In the genomic region with DNA sequence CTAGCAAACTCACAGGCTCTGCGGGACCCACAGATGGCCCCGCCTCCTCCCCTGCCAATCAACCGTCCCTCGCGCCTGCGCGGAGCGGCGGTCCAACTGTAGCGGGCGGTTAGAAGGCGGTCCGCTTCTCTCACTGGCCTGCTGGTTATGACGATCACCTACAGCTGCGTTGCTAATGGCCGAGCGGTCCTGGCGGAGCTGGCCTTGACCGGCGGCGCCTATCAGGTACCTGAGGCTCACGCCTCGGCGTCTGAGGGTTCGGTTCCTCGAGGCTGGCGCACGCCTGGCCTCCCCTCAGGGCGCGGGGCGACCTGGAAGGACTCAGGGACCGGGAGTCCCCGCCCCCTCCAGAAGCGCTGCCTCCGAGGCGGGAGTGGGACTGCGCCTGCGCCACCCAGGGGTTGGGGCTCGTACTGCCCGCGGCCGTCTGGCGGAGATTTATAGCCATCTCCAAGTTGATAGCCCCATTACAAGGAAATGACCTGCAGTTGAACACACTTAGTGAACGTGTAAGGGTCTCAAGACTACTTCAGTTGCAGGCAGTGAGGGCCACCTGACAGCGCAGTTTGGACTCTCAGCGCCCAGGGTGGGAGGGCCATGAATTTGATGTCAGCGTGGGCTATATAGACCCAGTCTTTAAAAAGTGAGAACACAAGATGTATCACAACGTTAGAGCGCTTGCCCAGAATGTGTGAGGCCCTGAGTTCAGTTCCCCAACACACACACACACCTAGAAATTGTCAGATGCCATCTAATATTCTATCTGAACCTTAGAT, we compare ENCODE assay signal across 8 mouse cellular contexts. TPM values are rescaled to one million over a fixed set of nuclear protein-coding genes. Genes with fewer than 3 reads are reported as not detected.
A peak's percentile ranks its signal among the peaks of the same experiment; 100 is the strongest.
DNase-seq lines count a peak whose midpoint lies in the region; ATAC-seq and TF ChIP-seq lines count a peak whose summit lies in the region.

A gene (plus strand): TSS at position 74 of the 776 bp plus-strand sequence.

- ATAC-seq in hindbrain, embryonic 16.5 days, result peak; percentile 100

- H3K4me1 ChIP-seq in cortical plate, adult 2 months (ENCODE audit: control insufficient read depth, insufficient read depth, low read length), result no peaks in the 10 kb centered on the region
- H3K4me1 ChIP-seq in hindbrain, embryonic 16.5 days (ENCODE audit: control insufficient read depth, insufficient read depth, low read depth, low read length), result no peaks in the 10 kb centered on the region

- peak within 1 kb of the TSS; percentile 76 for H3K4me2 ChIP-seq in hindbrain, embryonic 16.5 days (ENCODE audit: low read length)

- peak; percentile 60; the same call in 1 of the 2 replicates for TF ChIP-seq POLR2A in cortical plate, adult 2 months (IDR thresholded peaks at IDR 0.05; ENCODE audit: extremely low read depth, insufficient read depth, low read length)

- peak; percentile 92 to 93 for DNase-seq in adrenal gland, adult 18-20 months (ENCODE audit: low spot score in 2 of 2)
- peak; percentile 85 to 90 for DNase-seq in gastrocnemius, adult 8-10 months (ENCODE audit: low spot score in 2 of 2)
- peak; percentile 92 to 95 for DNase-seq in layer of hippocampus, postnatal 36 days
- peak; percentile 97 for DNase-seq in lung, postnatal 14 days
- peak; percentile 86 for DNase-seq in retina, adult 2 months (ENCODE audit: low read depth, low spot score)
- peak; percentile 95 for DNase-seq in thymus, postnatal 14 days

- no peaks in the 10 kb centered on the region for H3K36me3 ChIP-seq in hindbrain, embryonic 16.5 days (ENCODE audit: control insufficient read depth, insufficient read depth, low read length)

- 5% methylated on average over 43 of the region's 49 CpGs for WGBS in hindbrain, embryonic 16.5 days

- TF ChIP-seq CTCF in cortical plate, adult 2 months (IDR thresholded peaks at IDR 0.05; ENCODE audit: extremely low read depth, insufficient read depth, low read length), result no peak

- H3K4me3 ChIP-seq in cortical plate, adult 2 months (ENCODE audit: insufficient read depth, low read length), result peak within 1 kb of the TSS; percentile 57
- H3K4me3 ChIP-seq in hindbrain, embryonic 16.5 days (ENCODE audit: low read length), result peak within 1 kb of the TSS; percentile 79

- no peaks in the 10 kb centered on the region for H3K9me3 ChIP-seq in hindbrain, embryonic 16.5 days (ENCODE audit: control insufficient read depth, low read length)

- H3K9ac ChIP-seq in hindbrain, embryonic 16.5 days (ENCODE audit: low read depth, low read length), result peak within 1 kb of the TSS; percentile 83

- no peaks in the 10 kb centered on the region for H3K27me3 ChIP-seq in hindbrain, embryonic 16.5 days (replicated peaks; ENCODE audit: control insufficient read depth, insufficient read depth, low read length)

- H3K27ac ChIP-seq in cortical plate, adult 2 months (ENCODE audit: insufficient read depth, low read length), result peak within 1 kb of the TSS; percentile 53
- peak within 1 kb of the TSS; percentile 84 for H3K27ac ChIP-seq in hindbrain, embryonic 16.5 days (ENCODE audit: low read depth, low read length)

RNA-seq across cellular contexts. Expression of the gene that starts here (rescaled TPM):
- under 1 TPM; 0.48 to 0.63 TPM for total RNA-seq in adrenal gland, adult 18-20 months (2021)
- 0.75 and 1.4 TPM in 2 replicates for polyA plus RNA-seq in cortical plate, adult 2 months (2012; rRNA removed)
- total RNA-seq in gastrocnemius, adult 8-10 months (2022), result not detected
- polyA plus RNA-seq in hindbrain, embryonic 16.5 days (2015; fragmentation: Nextera tagmentation; extraction: Ambion mirVana), result 0.34 and 0.61 TPM in 2 replicates
- 1 to 10 TPM; 1.0 to 1.3 TPM for total RNA-seq in layer of hippocampus, postnatal 36 days (2021)

Comparison
In these comparisons a context has a peak if more than half of its experiments do, and no peak if none do; other contexts are left out.
1. Peak in every context shown above with its lines: DNase-seq, ATAC-seq, H3K4me3 ChIP-seq and H3K27ac ChIP-seq.
2. Peak in DNase-seq in adrenal gland, adult 18-20 months; RNA of the gene not detected or under 1 TPM.
3. Peak in DNase-seq in gastrocnemius, adult 8-10 months; RNA of the gene not detected or under 1 TPM.
4. Peak in ATAC-seq, H3K4me3 ChIP-seq, H3K27ac ChIP-seq, H3K9ac ChIP-seq and H3K4me2 ChIP-seq in hindbrain, embryonic 16.5 days; RNA of the gene not detected or under 1 TPM.